Mouse (Mus musculus) ES-Bruce4 (cell line): ENCODE results near the gene Stxbp3. TPM values are rescaled to one million over a fixed set of nuclear protein-coding genes. Genes with fewer than 3 reads are reported as not detected.

Experiments
- H3K27ac ChIP-seq: 2 replicates; pipeline ENCODE4 v1.5.1; 2012; ENCODE audit warnings: low read length, inconsistent platforms; ENCODE audit not compliant: insufficient read depth
- H3K27me3 ChIP-seq: 2 replicates; pipeline ENCODE4 v1.6.1; 2012; ENCODE audit warnings: mild to moderate bottlenecking, low read length, inconsistent platforms; ENCODE audit not compliant: control insufficient read depth, poor library complexity, insufficient read depth, severe bottlenecking
- H3K36me3 ChIP-seq: 2 replicates; pipeline ENCODE4 v1.6.1; 2012; ENCODE audit warnings: inconsistent platforms, mild to moderate bottlenecking, low read length, moderate library complexity; ENCODE audit not compliant: control insufficient read depth, poor library complexity, insufficient read depth, severe bottlenecking
- H3K4me1 ChIP-seq: one replicate; pipeline ENCODE4 v1.8.1; 2011; ENCODE audit warnings: low read length; ENCODE audit not compliant: control insufficient read depth, insufficient read depth
- H3K4me3 ChIP-seq: 2 replicates; pipeline ENCODE4 v1.5.1; 2011; ENCODE audit warnings: low read depth, mild to moderate bottlenecking, low read length
- H3K9ac ChIP-seq: 2 replicates; pipeline ENCODE4 v1.6.1; 2012; ENCODE audit warnings: low read depth, mild to moderate bottlenecking, inconsistent platforms; ENCODE audit not compliant: poor library complexity, severe bottlenecking
- H3K9me3 ChIP-seq: replicated peaks from 2 replicates; pipeline ENCODE4 v1.6.1; 2012; ENCODE audit warnings: mild to moderate bottlenecking, low read length, inconsistent platforms; ENCODE audit not compliant: control insufficient read depth, poor library complexity, insufficient read depth, severe bottlenecking
- CTCF ChIP-seq: IDR thresholded peaks from one replicate; pipeline ENCODE4 v1.8.1; 2011; ENCODE audit warnings: low read depth, low read length
- EP300 ChIP-seq: IDR thresholded peaks from 2 replicates; pipeline ENCODE4 v1.6.1; 2011; ENCODE audit warnings: low read depth, low read length; ENCODE audit not compliant: insufficient read depth
- POLR2A ChIP-seq: IDR thresholded peaks from one replicate; pipeline ENCODE4 v1.8.1; 2011; ENCODE audit warnings: low read length; ENCODE audit not compliant: insufficient read depth
- polyA plus RNA-seq: library from polyadenylated mRNA; stranded (reverse); fragments of >200 nt; gene quantifications from 2 replicates; pipeline ENCODE4 v1.2.4, GENCODE M21; 2011; ENCODE audit warnings: low read depth; ENCODE audit not compliant: missing spikeins, insufficient read depth, insufficient read length

Gene Stxbp3
- polyA plus RNA-seq, 1 experiment, result 25.9 TPM

DNA sequence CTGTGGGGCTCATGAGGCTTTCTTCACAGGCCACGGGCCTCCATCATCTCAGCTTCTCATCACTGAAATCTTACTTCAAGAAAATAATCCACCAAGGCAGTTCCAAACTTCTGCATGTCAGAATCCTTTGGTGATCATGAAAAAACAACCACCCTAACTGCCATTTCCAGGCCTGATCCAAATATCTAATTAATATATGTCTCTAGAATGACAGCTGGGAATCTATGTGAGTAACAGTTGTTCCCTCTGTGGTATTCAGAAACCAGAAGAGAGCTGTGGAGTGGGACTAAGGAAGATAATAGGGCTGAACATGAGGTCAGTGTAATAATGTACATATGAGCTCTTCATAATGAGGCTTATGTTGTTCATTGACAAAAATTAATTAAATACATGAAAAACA is 12.9 kb upstream of the Stxbp3 start:
- H3K27ac ChIP-seq, result no peak overlapping the region
- H3K4me3 ChIP-seq, result no peak overlapping the region
- H3K36me3 ChIP-seq, result no peaks in the 10 kb centered on the region
- peaks cover 6% of the 10 kb centered on the region for H3K4me1 ChIP-seq
- no peak for TF ChIP-seq POLR2A
- H3K27me3 ChIP-seq, result no peaks in the 10 kb centered on the region
- no peak overlapping the region for H3K9ac ChIP-seq
- no peaks in the 10 kb centered on the region for H3K9me3 ChIP-seq

DNA sequence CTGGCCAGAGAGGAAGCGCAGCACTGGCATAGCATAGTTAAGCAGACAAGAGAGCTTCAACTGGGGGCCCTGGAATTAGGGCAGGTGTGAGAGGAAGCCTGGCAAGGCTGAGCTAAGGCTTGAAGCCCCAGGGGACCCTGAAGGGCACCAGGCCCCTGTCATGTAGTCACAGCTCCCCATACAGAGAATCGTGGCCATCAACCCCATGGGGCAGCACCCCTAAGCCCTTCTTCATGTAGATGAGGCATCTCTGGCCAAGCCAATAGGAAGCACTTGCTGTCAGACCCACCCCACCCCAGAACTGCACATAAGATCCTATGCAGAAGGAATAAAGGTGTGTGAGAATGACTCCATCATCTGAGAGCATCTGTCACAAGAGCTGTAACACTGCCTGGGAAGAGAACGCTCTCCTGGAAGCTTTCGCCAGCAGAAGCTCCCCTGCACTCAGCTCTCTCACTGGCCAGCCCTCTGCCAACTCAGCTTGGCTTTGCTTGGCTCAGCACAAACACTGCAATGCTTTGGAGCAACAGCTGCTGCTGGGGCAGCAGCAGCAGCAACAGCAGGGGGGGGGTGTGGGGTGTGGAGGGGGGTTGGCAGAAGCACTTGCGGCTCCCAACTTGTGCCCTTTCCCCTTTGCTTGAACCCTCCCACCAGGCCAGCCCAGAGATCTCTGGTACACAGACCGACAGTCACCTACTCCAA is 11.8 kb upstream of the Stxbp3 start:
- Histone ChIP-seq H3K4me1 (peaks cover 4% of the 10 kb centered on the region), H3K9me3 (no peaks in the 10 kb centered on the region), H3K36me3 (no peaks in the 10 kb centered on the region), H3K27ac (no peak overlapping the region), H3K9ac (no peak overlapping the region), H3K4me3 (no peak overlapping the region), H3K27me3 (no peaks in the 10 kb centered on the region)
- TF ChIP-seq EP300 (no peak), POLR2A (no peak), CTCF (no peak)

DNA sequence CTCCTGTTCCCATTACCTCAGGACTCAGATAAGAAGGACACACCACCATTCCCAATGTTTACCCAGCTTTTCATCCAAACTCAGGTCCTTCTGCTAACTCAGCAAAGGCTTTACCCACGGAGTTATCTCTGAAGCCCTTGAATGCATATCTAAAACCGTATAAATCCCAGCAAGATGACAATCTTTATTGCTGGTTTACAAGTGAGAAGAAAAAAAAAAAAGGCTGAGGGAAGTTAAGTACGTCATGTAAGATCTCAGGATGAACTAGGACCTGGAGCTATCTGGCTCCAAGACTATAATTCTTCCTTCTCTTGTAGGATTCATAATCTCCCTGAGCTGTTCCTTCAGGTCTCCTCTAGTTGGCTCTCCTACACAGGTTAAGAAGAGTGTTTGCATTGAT is 11.2 kb upstream of the Stxbp3 start:
- Histone ChIP-seq H3K4me1 (peaks cover 2% of the 10 kb centered on the region), H3K27me3 (no peaks in the 10 kb centered on the region), H3K9me3 (0 out of 2 replicates have a peak, but pooled peaks cover under 1% of the 10 kb centered on the region), H3K4me3 (no peak overlapping the region), H3K9ac (no peak overlapping the region), H3K27ac (no peak overlapping the region), H3K36me3 (no peaks in the 10 kb centered on the region)
- TF ChIP-seq POLR2A, result no peak
- TF ChIP-seq EP300, result no peak
- TF ChIP-seq CTCF, result no peak

DNA sequence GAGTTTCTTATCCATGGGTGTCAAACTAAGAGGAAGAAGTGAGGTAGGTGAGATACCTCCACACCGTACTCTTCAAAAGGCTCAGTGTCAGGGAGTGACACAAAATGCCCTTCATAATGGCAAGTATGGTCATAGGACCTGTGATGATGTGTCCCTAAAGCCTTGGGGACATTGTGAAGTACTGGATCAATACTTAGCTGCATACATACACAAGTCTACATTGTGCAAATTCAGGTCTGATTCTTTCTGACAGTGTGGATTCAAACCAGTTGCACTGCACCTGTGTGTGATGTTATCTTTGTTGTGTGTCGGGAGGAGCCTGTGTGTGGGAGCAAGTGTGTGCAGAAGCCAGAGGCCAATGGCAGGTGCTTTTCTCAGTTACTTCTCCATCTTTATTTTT is 10.7 kb upstream of the Stxbp3 start:
- no peaks in the 10 kb centered on the region for H3K27me3 ChIP-seq
- H3K4me3 ChIP-seq, result no peak overlapping the region
- no peak overlapping the region for H3K9ac ChIP-seq
- peaks cover 2% of the 10 kb centered on the region for H3K4me1 ChIP-seq
- H3K27ac ChIP-seq, result no peak overlapping the region
- H3K9me3 ChIP-seq, result 0 out of 2 replicates have a peak, but pooled peaks cover 5% of the 10 kb centered on the region
- H3K36me3 ChIP-seq, result no peaks in the 10 kb centered on the region
- no peak for TF ChIP-seq CTCF
- no peak for TF ChIP-seq EP300
- no peak for TF ChIP-seq POLR2A

DNA sequence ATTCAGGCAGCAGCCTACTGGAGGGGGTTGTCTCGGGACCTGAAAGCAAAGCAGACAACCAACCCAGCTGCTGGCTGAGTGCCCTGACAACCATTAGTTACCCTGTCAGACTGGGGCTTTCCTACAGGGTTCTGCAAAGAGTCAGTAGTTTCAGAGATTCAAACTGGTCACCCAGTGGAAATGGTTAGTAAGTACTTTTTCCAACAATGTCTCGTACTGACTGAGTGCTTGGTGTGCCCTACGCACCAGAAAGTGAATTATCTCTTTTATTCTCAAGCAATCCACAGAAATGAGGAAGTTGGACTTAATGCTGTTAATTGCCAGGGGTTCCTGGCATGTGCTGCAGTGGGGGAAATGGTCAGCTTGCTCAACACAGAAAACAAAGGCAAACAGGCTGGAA is 10.2 kb upstream of the Stxbp3 start:
- no peak for TF ChIP-seq EP300
- TF ChIP-seq CTCF, result no peak
- no peak for TF ChIP-seq POLR2A
- peaks cover 2% of the 10 kb centered on the region for H3K4me1 ChIP-seq
- H3K4me3 ChIP-seq, result no peak overlapping the region
- H3K9ac ChIP-seq, result no peak overlapping the region
- H3K9me3 ChIP-seq, result peaks cover 11% of the 10 kb centered on the region
- no peaks in the 10 kb centered on the region for H3K36me3 ChIP-seq
- H3K27me3 ChIP-seq, result no peaks in the 10 kb centered on the region
- no peak overlapping the region for H3K27ac ChIP-seq

DNA sequence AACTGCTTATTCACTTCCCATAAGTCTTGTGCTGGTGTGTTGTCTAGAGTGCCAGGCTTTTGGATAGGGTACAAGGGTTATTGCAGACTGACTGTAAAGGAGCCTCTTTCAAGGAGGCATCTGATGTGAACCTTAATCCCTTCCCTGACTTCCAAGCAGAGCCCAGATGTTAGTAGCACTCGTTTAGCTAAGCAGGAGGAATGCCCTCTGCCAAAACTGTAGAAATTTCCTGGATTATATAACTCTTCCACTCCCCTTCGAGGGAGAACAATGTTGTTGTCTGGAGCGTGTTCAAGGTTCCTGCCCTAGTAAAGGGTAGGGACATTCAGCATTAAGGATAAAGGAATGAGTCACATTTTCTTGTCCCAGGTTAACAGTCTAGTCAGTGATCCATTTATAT is 6.3 kb upstream of the Stxbp3 start:
- Histone ChIP-seq H3K36me3 (no peaks in the 10 kb centered on the region), H3K4me1 (no peaks in the 10 kb centered on the region), H3K27ac (no peak overlapping the region), H3K4me3 (no peak overlapping the region), H3K9ac (no peak overlapping the region), H3K27me3 (no peaks in the 10 kb centered on the region), H3K9me3 (peaks cover 14% of the 10 kb centered on the region)
- no peak for TF ChIP-seq EP300

DNA sequence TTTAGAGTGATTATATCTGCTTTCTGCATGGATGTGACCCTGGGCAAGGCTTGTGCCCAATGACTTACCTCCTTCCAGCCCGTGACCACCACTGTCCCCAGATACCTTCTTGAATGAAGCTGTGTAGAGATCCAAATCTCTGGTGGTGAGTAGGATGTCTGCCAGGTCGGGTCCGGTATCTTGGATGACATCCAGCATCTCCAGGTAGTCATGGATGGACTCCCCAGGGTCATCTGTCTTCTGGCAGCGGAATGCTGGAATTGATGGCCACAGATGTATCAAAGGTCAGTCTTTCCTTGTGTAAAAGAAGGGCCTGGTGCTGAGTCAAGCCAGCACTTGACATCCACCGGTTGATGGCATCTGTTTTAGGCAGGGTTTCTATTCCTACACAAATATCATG is 4.2 kb upstream of the Stxbp3 start:
- peaks cover 14% of the 10 kb centered on the region for H3K9me3 ChIP-seq
- TF ChIP-seq POLR2A (no peak), EP300 (no peak), CTCF (no peak)
- H3K36me3 ChIP-seq, result no peaks in the 10 kb centered on the region
- H3K27me3 ChIP-seq, result no peaks in the 10 kb centered on the region
- no peaks in the 10 kb centered on the region for H3K4me1 ChIP-seq
- H3K4me3 ChIP-seq, result no peak overlapping the region
- H3K9ac ChIP-seq, result no peak overlapping the region
- no peak overlapping the region for H3K27ac ChIP-seq
